Mouse (Mus musculus) granulocyte monocyte progenitor cell, adult 5-6 weeks (primary cell): ENCODE measurements around the gene Foxa3. TPM values are rescaled to one million over a fixed set of nuclear protein-coding genes. Genes with fewer than 3 reads are reported as not detected.

ENCODE experiments used
- ATAC-seq: replicated peaks from 2 replicates; pipeline ENCODE4 v1.8.0; 2016; ENCODE audit warnings: mild to moderate bottlenecking, moderate TSS enrichment, inconsistent platforms; ENCODE audit not compliant: poor library complexity, severe bottlenecking
- total RNA-seq, 2 experiments: library from RNA; stranded (forward) in 1 of 2; stranded (reverse) in 1 of 2; fragments of 200-712, 200-1000 nt in 1 of 2; fragments of >200 nt in 1 of 2; fragmentation: Nextera tagmentation in 1 of 2; gene quantifications; 2 replicates each; pipeline ENCODE4 v1.2.3; 2014 to 2017

The Foxa3 gene
- total RNA-seq, 2 experiments from 2014 or later: not detected

- ATAC-seq: peak; percentile 72
Observed at GRCm38 (mm10) chr7:19029084-19029653, 5.8 kb upstream of the Foxa3 start.

- ATAC-seq: peak; percentile 20; the same call in 1 of the 2 replicates
Observed at GRCm38 (mm10) chr7:19028067-19028466, 4.7 kb upstream of the Foxa3 start.

- ATAC-seq: peak; percentile 17
Observed at GRCm38 (mm10) chr7:19024581-19025255, 1.4 kb upstream of the Foxa3 start.

GRCm38 (mm10) chr7:19024096-19024506, 763 bp upstream of the Foxa3 start, which contains the start of gene Sympk:
Gene Sympk (plus strand): TSS chr7:19024377.
- ATAC-seq: peak; percentile 83

- ATAC-seq: no peak
Observed at GRCm38 (mm10) chr7:19022189-19022958, 964 bp downstream of the Foxa3 start.

- ATAC-seq: no peak
Observed at GRCm38 (mm10) chr7:19021048-19021447, 2.3 kb downstream of the Foxa3 start.

GRCm38 (mm10) chr7:19017909-19018308, 5.4 kb downstream of the Foxa3 start:
- ATAC-seq: no peak

GRCm38 (mm10) chr7:19016042-19016441, 7.3 kb downstream of the Foxa3 start:
- ATAC-seq: no peak

DNA sequence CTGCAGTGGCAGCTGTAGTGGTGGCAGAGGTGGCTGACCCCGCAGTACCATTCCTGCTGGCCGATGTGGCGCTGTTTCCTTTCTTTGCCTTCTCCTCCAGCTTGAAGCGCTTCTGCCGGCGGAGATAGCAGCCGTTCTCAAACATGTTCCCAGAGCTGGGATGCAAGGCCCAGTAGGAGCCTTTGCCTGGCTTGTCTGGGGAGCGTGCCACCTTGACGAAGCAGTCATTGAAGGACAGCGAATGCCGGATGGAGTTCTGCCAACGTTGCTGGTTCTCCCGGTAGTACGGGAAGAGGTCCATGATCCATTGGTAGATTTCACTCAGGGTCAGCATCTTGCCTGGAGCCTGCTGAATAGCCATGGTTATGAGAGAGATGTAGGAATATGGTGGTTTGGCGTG, 8.9 kb downstream of the Foxa3 start:
- ATAC-seq: no peak

DNA sequence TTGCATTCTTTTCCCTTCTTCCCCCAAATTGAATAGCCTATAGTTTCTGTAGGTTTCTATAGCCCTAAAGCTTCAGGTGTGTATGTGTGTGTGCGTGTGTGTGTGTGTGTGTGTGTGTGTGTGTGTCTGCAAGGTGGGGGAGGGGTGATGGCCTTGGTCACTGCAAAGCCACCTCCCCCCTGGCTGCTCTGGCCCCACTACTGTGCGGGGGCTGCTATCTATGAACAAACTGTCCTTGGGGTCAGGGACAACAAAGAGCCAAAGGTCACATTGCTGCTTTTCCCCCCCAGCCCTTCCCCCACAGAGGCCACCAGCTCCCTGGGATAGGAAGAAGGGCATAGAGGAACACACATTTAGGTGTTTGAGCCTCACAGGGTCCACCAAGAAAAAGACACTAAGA, 10.5 kb downstream of the Foxa3 start:
- ATAC-seq: no peak

DNA sequence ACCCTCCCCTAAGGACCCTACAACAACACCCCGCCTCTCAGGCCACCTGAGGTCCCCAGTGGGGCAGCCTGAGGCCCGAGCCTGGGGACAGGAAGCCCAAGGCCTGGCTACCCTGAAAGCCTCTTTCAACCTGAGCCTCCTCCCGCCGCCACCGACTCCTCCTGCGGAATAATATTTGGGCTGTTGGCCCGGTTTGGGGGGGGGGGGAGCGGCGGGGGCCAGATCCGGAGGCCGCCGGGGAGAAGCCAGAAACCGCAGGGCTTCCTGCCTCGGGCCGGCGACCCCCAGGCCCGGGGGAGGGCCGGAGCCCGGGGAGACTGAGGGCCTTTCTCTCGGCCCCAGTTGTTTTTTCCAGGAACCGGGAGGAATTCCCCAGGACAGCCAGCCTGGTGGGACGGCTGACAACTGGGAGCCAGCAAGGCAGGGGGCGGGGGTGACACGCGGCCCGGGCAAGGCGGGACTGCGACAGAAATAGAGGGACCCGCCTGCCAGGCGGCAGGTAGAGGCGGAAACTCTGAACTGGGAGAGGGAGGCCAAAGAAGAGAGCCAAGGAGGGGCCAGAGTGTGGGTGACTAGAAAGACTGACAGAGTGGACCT, 11.2 kb downstream of the Foxa3 start:
- ATAC-seq: peak; percentile 36

DNA sequence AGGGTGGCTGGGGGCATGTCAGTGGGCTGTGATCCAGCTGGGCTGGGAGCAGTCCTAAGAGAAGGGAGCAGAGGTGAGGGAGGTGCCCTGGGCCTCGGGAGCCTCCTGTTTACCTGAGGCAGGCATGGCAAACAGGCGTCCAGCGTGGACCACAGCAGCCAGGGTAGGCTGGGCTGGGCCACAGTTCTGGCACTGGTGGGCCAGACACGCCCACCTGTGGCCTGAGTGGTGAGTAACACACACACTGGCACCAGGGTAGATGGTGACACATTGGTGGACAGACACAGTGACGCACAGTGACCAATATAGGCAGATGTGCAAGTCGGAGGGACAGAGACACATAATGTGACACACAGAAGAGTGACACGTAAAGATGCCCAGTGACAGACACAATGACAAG, 12.8 kb downstream of the Foxa3 start:
- ATAC-seq: no peak

- ATAC-seq: no peak
Observed at GRCm38 (mm10) chr7:19007026-19007977, 16.0 kb downstream of the Foxa3 start.

DNA sequence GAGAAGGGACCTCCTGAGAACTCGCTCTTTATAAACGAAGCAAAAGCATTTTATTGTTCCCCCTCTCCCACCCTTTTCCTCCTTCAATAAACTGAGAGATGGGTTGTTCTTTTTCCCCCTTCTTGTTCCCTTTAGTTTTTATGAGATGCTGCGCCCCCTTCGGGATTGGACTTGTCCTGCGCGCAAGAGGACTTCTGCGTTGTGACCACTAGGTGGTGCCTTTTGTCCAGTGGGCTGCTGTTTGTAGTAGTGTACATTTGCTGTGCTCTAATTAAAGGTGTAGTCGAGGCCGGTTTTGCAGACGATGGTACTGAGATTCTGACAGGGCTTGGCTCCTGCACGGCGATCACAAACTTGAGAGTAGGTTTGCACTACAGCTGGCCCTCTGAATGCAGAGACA, 16.9 kb downstream of the Foxa3 start:
- peak; percentile 41 for ATAC-seq

DNA sequence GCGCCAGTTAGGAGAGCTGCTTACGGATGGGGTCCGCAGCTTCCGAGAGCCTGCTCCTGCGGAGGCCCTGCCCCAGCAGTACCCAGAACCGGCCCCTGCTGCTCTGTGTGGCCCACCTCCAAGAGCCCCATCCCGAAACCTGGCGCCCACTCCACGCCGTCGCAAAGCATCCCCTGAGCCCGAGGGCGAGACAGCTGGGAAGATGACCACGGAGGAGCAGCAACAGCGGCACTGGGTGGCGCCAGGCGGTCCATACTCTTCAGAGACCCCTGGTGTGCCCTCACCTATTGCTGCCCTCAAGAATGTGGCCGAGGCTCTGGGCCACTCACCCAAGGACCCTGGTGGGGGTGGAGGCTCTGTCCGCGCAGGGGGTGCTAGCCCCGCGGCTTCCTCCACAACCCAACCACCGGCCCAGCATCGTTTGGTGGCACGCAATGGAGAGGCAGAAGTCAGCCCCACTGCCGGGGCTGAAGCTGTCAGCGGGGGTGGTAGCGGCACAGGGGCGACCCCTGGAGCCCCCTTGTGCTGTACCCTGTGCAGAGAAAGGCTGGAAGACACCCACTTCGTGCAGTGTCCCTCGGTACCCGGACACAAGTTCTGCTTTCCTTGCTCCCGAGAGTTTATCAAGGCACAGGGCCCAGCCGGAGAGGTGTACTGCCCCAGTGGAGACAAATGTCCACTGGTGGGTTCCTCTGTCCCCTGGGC, 17.8 kb downstream of the Foxa3 start:
- ATAC-seq: no peak

DNA sequence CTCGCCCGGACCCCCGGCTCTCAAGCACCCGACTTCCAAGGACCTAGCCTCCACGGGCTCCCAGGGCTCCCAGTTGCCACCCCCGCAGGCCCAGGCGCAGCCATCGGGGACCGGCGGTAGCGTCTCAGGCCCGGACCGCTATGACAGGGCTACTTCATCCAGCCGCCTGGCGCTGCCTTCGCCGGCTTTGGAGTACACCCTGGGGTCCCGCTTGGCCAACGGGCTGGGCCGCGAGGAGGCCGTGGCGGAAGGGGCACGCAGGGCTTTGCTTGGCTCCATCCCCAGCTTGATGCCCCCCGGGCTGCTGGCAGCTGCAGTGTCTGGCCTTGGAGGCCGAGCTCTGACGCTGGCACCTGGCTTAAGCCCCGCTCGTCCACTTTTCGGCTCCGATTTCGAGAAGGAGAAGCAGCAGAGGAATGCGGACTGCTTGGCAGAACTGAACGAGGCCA, 18.7 kb downstream of the Foxa3 start:
- ATAC-seq: no peak

DNA sequence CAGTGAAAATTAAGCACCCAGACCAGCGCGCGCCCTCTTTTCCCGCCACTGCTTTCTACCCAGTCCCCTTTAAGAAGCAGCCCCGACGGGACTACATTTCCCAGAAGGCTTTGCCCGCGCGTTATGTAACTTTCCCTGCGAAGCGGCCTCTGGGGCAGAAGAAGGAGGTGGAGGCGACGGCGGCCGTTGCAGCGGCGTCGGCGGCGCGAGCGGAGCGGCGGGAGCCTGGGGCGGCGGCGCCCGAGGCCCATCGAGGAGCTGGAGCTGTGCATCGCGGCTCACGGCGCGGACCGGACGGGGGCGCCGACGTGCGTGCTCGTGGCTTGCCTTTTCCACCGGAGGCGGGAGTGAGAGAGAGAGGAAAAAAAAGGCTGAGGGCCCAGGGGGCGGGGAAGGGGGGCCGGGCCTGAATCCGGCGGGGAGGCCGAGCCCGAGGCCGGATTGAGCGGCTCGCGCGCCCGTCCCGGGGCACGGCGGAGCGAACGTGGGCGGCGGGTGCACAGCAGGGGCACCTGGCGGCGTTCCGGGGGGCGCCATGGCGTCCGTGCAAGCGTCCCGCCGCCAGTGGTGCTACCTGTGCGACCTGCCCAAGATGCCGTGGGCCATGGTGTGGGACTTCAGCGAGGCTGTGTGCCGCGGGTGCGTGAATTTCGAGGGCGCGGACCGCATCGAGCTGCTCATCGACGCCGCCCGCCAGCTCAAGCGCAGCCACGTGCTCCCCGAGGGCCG, 19.3 kb downstream of the Foxa3 start, which contains the start of gene Irf2bp1:
Gene Irf2bp1 (plus strand): TSS at position 143 of the 729 bp plus-strand sequence.
- peak; percentile 45 for ATAC-seq

DNA sequence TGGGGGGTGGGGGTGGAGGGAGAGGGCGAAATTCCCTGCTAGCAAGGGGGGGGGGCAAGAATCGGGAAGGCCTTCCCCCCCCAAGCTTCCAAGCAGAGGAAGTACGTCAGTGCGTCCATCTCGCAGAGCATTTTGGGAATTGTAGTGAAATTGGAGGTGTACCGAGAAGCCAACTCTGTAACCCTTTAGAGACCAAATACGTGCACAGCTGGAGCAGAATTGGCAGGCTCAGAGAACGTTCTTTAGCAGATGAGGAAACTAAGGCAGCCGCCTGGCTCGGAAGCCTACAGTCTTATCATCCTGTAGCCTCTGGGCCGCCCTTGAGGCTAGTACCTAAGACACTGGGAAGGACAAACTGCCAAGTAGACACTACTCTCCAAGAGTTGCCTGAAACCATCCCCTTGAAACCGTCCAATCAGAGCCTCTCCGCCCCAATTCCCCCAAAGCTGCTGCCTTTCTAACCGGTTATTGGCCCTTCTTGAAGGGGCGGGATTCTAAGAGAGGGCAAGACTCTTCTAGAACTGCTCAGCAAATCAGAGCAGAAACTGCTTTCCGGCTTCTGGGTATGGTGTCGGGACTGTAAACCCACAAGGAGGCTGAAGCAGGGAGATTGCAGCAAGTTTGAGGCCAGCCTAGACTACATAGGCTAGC, 20.4 kb downstream of the Foxa3 start:
- ATAC-seq: peak; percentile 46
